Mouse (Mus musculus) CH12.LX (cell line): ENCODE data around the gene Efna4.

ENCODE experiments used
- BHLHE40 ChIP-seq: IDR thresholded peaks from 2 replicates; pipeline ENCODE4 v1.6.1; 2011; ENCODE audit warnings: mild to moderate bottlenecking, low read depth, low read length, improper control_type of control experiment
- CHD1 ChIP-seq: IDR thresholded peaks from 2 replicates; pipeline ENCODE4 v1.6.1; 2012; ENCODE audit warnings: low read depth, low read length, improper control_type of control experiment, inconsistent platforms
- CHD2 ChIP-seq: IDR thresholded peaks from 2 replicates; pipeline ENCODE4 v1.6.1; 2011; ENCODE audit warnings: low read length, improper control_type of control experiment
- CTCF ChIP-seq, 2 experiments: IDR thresholded peaks in 1 of 2; conservative IDR thresholded peaks in 1 of 2; 2 replicates each; pipeline ENCODE4 v1.5.1; 2011 to 2012; ENCODE audit warnings: low read depth in 2 of 2, low read length in 2 of 2, improper control_type of control experiment in 1 of 2, inconsistent platforms in 1 of 2, mild to moderate bottlenecking in 1 of 2, moderate library complexity in 1 of 2
- EP300 ChIP-seq: IDR thresholded peaks from 2 replicates; pipeline ENCODE4 v1.6.1; 2011; ENCODE audit warnings: low read length, improper control_type of control experiment
- HCFC1 ChIP-seq: IDR thresholded peaks from 2 replicates; pipeline ENCODE4 v1.6.1; 2012; ENCODE audit warnings: low read depth, mild to moderate bottlenecking, inconsistent platforms, low read length, improper control_type of control experiment
- MYC ChIP-seq: IDR thresholded peaks from 2 replicates; pipeline ENCODE4 v1.6.1; 2011; ENCODE audit warnings: low read depth, mild to moderate bottlenecking, improper control_type of control experiment, low read length
- NELFE ChIP-seq: IDR thresholded peaks from 2 replicates; pipeline ENCODE4 v1.6.1; 2011; ENCODE audit warnings: low read depth, low read length, improper control_type of control experiment
- PAX5 ChIP-seq: IDR thresholded peaks from 2 replicates; pipeline ENCODE4 v1.6.1; 2012; ENCODE audit warnings: low read length, inconsistent platforms, mixed read lengths
- POLR2A ChIP-seq: IDR thresholded peaks from 2 replicates; pipeline ENCODE4 v1.6.1; 2011; ENCODE audit warnings: low read depth, mild to moderate bottlenecking, improper control_type of control experiment, low read length
- RCOR1 ChIP-seq: conservative IDR thresholded peaks from 2 replicates; pipeline ENCODE4 v1.6.1; 2012; ENCODE audit warnings: low read depth, mild to moderate bottlenecking, inconsistent platforms, low read length, improper control_type of control experiment
- ZC3H11A ChIP-seq: IDR thresholded peaks from 2 replicates; pipeline ENCODE4 v1.6.1; 2012; ENCODE audit warnings: low read depth, mild to moderate bottlenecking, inconsistent platforms, low read length, improper control_type of control experiment

DNA sequence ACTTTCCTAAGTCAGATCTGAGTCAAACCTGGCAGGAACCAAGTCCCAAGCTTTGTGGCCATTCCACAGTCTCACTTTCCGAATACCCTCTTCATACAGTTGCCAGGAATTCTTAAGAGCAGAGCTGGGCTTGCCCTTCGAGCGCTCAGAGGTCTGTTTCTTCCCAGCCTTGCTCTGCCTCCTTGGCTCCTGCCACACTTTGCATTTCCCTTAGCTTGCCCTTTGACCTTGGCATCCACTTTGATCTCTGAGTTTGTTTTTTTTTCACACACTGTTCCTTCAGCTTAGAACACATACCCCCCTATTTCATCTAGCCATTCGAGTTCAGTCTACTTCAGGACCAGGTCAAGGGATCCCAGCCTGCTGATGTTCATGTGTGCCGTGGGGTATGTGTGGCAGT is 13.4 kb upstream of the Efna4 start:
- TF ChIP-seq CTCF (conservative IDR thresholded peaks at IDR 0.05 in 1 of 2, IDR thresholded peaks at IDR 0.05 in 1 of 2; ENCODE audit: low read depth in 2 of 2, low read length in 2 of 2) (no peak), PAX5 (no peak), RCOR1 (no peak), CHD1 (no peak), ZC3H11A (no peak), EP300 (no peak), POLR2A (no peak), HCFC1 (no peak), MYC (no peak), BHLHE40 (no peak), CHD2 (no peak), NELFE (no peak)
